Mouse (Mus musculus) cerebellum, adult 11-12 months (tissue): ENCODE results near the gene Syt17.
A peak's percentile ranks its signal among the peaks of the same experiment; 100 is the strongest.

ENCODE experiments used
- DNase-seq: peaks from one replicate; pipeline ENCODE4 v3.0.0; 2022

Gene Syt17

GRCm38 (mm10) chr7:118462818-118463762, 15.1 kb upstream of the Syt17 start:
- no peak for DNase-seq

DNA sequence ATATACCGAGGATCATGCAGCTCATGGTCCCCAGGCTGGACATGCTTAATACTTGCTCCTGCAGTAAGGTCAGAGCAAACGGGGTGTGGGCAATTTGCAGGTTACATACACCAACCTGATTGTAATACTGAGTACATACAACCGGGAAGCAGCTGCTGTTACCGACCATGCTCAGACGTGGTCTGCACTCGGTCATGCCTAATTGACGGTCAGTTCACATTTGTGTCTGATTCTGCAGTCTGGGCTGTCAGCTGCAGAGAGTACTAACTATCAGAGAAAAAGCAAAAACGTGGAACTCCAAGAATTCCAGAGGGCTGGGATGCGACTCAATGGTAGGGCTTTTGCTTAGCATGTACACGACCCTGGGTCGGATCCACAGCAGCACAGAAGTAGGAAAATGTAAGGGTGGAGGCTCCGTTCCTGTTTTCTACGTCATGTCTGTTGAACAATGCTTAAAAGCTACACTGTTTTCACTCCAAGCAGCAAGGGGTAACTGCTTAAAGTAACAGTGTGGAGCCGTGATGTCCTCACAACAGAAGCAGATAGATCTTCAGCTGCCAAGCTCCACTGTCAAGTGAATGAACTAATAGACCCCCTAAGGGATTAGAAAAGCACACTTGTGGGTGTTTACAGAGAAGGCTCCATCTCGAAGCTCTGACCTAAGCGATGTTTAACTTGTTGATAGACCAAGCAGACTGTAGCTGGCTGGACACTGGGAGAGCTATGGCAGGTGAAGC, 13.5 kb upstream of the Syt17 start:
- no peak for DNase-seq

DNA sequence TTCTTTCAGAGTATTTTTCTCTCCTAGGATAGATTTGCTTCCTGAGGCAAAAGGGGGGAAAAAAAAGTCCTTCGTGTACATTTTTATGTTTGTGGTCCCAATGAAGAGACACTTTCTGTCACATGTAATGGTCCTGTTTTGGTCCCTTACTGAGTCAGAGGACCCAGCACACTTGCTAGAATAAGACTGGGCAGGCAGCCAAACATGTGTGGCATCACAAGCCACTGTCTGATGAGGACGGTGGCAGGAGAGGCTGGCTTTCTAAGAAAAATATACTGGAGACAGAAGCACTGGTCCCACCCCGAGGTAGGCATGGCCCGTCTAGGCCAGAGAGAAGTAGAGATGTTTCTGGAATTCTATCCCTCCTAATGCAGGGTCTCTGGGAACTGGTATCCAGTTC, 5.7 kb upstream of the Syt17 start:
- no peak for DNase-seq

- no peak for DNase-seq
Observed at GRCm38 (mm10) chr7:118452940-118453339, 4.9 kb upstream of the Syt17 start.

DNA sequence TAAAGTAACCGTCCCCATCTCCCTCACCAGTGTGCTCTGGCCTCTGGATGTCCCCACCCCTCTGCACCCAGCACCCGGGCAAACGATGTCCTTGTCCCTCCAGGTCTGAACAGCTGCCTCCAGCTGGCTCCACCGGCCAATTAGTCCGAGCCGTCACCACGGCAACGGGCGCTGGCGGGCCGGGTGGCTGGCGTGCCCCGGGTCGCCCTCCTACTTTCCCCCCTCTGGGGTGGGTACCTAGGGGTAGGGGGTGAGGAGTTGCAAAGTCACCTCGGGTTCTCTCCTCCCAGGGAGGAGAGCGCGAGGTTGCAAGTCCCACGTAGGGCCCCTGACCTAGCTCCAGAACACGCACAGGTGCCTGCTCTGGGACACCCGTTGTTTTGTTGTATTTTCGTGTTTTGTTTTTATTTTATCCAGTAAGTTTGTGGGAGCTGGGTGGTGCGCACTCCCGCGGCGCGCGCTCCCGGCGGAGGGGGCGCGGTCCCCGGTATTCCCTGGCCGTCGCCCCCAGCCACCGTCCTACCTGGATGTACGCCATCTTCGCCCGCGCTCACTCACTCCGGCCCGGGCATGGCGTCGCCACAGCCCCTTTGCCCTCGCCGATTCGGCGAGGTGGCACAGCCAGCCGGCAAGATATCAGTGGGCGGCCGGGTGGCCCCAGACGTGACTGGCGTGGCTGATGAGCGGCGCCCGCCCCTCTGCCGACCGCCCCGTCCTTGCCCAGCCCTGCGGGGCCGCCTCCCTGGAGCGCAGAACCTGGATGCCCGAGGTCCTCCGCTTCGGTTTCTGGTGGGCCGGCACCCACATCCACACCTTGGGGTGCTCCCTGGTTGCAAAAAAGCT, 510 bp downstream of the Syt17 start:
- DNase-seq: peak; percentile 10

DNA sequence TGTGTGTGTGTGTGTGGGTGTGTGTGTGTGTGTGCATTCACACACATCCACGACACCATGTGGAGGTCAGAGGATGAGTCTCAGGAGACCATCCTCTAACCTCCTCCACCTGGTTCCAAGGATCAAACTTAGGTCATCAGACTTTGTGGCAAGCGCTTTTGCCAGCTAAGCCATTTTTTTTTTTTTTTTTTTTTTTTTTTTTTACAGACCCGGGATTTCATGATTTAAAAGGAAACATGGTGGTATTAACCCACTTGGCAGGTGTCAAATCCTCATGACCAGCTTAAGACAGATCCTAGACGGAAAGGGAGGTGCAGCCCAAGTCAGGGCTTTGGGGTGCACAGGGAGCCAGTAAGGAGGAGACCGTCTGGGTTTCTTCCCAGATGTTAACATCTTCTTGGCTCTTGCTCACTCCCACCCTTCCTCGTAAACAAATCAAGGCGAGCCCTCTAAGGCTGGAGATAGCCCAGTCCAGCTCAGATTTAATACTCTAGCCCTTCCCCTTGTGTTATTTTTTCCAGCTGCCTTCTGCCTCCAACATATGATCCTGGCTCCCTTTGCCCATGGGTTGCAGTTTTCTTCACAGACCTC, 4.0 kb downstream of the Syt17 start:
- no peak for DNase-seq

DNA sequence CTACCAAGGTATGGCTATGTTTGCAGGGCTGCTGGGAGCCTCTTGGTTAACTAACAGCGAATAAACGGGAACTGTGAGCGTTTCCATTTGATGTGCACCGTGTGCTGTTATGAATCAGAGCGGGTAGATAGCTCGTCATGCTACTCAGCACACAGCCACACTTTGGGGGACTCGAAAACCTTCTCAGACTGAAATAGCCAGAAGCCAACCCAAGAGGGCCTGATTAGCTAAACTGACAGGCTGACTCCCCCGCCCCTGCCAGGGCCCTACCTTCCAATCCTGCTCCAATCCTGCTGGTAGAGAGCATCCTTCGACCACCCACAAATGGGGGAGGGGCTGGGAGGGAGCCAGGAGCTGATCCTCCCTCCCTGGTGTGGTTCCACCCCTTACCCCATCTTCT, 4.7 kb downstream of the Syt17 start:
- DNase-seq: no peak

GRCm38 (mm10) chr7:118441535-118441934, 6.5 kb downstream of the Syt17 start:
- DNase-seq: no peak

DNA sequence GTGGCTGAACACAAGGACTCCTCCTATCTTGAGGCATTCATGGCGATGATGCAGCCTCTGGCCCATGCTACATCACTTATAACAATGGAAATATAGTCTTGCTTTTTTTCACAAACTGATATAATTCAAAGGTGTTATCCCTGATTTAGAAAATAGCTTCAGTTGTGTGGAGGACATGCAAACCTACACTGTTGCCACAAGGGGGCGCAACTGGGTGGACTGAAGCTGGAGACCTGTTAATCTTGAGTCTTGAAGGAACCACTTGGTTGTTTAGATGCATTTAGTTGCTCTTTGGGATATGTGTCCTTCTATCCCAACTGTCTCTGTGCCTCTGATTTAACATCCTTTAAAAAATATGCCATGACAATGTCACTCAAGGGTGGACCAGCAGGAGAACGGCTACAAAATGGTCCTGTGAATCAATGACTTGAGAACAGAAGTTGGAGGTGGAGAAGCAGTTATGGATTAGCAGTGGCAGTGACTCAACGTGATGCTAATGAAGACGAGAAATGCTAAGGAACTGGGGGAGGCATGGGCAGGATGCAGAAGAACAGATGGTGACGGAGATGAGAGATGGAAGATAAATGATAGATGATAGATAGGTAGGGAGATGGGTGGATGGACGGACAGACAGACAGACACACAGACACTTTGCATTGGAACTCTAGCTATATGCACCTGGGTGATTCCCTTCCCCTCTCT, 10.8 kb downstream of the Syt17 start:
- DNase-seq: no peak

GRCm38 (mm10) chr7:118428937-118429336, 19.1 kb downstream of the Syt17 start:
- no peak for DNase-seq

DNA sequence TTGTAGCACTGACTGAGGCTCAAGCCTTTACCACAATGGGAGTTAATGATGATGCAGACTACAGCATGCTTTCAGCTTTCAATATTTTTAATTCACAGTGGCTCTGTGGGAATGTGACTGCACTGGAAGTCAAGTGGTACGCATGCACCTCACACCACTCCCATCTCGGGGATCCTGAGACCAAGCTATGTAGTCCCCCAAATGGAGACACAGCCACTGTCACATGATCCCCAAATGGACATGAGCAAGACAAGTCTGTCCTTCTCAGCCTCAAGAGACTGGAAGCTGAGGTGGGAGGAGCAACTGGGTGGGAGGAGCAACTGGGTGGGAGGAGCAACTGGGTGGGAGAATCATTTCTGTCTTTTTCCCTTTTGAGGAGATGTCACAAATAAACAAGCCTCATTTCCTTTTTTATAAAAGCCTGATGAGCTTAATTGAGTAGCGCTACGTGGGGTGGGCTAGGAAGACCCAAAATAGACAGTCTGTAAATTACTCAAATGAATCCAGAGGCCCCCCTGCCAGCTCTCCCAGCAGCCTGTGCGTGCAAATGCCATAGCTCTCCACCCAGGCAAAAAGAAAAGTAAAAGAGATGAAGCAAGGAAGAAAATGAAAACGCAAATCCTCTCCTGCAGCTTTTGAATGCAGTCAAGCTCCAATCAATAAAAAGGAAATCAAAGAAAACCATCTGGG, 28.4 kb downstream of the Syt17 start:
- no peak for DNase-seq

DNA sequence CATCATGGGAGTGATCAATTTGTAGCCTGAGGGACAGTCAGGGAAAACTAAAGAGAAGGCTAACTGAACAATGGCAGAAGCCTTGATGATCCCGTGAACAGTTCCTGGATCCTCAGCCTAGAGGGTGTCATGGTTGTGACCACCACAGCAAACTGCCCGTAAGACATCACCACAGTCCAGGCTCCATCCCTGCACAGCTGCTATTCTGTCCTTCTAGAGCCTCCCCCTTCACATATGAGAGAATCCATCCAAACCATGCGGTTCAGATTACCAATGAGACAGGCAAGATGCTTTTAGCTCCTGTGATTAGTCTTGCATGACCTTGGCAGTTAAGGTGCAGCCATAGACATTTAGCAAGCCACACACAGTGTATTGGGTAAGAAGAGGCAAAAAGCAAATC, 33.8 kb downstream of the Syt17 start:
- no peak for DNase-seq

- no peak for DNase-seq
Observed at GRCm38 (mm10) chr7:118411877-118412276, 36.1 kb downstream of the Syt17 start.

DNA sequence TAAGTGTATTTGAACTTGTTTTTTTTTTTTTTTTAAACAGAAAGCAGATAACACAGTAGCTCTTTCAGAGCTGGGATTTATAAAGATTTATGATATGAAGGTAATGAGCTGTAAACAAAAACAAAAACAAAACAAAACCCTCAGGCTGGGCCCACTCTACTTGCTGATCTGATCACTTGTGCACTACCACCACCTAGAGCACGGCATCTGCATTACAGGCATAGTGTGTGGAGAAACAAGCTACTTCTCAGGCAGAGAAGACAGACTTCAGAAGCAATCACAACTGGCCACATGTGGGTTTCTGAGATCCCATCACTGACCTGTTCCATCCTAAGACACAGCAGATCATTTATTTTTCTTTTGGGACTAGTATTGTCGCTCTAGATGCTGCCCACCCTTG, 38.6 kb downstream of the Syt17 start:
- DNase-seq: no peak

- no peak for DNase-seq
Observed at GRCm38 (mm10) chr7:118405251-118405650, 42.8 kb downstream of the Syt17 start.

DNA sequence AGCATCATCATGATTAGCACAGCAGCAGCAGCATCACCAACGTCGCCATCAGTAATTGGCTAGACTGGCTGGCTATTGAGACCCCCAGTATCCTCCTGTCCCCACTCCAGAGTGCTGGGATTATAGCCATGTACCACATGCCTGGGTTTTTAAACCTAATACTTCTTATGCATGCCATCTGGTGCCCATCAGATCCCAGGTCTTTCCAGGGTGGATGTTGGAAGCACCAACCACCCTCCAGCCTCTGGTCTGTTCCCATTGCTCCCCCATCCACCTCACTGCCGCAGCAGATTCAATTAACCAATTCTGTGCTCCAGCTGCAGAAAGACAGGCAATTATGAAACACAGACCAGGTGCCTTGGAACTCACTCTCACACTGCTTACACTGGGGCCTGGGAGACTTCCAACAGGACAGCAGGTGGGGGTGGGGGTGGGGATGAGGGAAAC, 45.4 kb downstream of the Syt17 start:
- DNase-seq: peak; percentile 2

- DNase-seq: peak; percentile 6
Observed at GRCm38 (mm10) chr7:118401949-118402348, 46.1 kb downstream of the Syt17 start.

- no peak for DNase-seq
Observed at GRCm38 (mm10) chr7:118399764-118400163, 48.3 kb downstream of the Syt17 start.

- no peak for DNase-seq
Observed at GRCm38 (mm10) chr7:118390705-118391104, 57.3 kb downstream of the Syt17 start.

DNA sequence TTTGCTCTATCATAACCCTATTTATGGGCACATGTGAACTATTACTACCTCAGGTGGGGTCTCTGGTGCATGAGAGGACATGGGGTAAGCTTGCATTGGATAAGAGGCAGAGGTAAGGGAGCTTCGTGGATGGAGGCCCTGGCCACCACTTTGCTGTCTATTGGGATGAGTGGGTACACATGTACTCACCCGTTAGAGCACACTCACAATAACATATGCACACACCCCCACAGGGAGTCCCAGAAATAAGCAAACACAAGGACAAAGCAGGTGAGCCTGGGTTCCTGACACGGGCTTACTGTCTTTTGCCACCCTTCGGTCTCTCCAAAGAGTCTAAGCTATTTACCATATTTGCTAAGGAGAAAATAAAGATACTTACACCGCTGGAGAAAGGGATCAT, 67.0 kb downstream of the Syt17 start:
- DNase-seq: no peak

DNA sequence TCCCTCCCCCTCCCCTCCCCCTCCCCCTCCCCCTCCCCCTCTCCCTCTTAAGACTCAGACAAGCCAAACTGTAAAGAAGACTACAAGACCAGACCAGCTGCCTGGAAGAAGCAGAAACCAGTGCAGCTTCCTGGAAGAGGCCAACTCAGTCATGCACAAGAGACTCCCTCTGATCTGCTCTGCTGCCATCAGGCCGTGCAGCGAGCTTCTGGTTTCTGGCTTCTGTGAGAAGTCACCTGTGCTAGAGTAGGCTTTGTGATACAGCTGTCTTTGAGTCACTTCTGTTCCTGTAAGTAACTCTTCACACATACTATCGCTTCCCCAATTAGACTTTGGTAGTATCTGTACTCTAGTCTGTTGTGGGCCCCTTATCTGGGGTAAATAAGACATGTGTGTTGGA, 68.0 kb downstream of the Syt17 start:
- DNase-seq: no peak
